Mouse (Mus musculus) erythroblast, embryonic 14.5 days (primary cell): Measurements from ENCODE around the gene Anxa5.

ENCODE experiments used
- GATA1 ChIP-seq: IDR thresholded peaks from 2 replicates; pipeline ENCODE4 v1.6.1; 2012; ENCODE audit warnings: low read length, inconsistent platforms, mixed read lengths
- TAL1 ChIP-seq: IDR thresholded peaks from 3 replicates; pipeline ENCODE4 v1.6.1; 2012; ENCODE audit warnings: low read length, inconsistent platforms, mixed read lengths

DNA sequence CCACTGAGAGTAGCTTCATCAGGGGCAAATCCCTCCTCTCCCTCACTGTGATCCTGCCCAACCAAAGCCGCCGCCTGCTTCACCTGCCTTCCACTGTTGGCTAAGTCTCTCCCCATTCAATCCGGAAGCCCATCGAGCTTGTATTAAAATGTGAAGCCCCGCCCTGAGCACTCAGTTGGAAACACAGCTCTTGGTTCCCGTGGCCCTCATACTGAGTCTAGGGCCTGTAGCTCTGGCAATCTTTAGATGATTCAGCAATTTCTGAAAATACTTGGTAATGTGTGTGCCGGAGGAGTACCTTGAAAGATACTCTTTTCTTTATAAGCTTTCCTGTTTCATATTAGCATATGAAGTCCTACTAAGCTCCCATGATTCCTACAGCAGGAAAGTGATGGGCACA is 10.2 kb downstream of the Anxa5 start:
- TF ChIP-seq GATA1, result no peak
- TF ChIP-seq TAL1, result no peak
